Mouse (Mus musculus) liver, postnatal 0 days (tissue): Measurements from ENCODE around the gene Abl2. TPM values are rescaled to one million over a fixed set of nuclear protein-coding genes. Genes with fewer than 3 reads are reported as not detected.
"Not testable (repeated sequence)": the region's sequence is repeated elsewhere in the genome, so short reads cannot be mapped to it uniquely, and the experiment has no call there.

Experiments
- ATAC-seq: fragments of 200-750 bp; cut with Nextera tagmentation; 2 replicates; pipeline ENCODE4 v1.8.0; 2017; ENCODE audit warnings: mild to moderate bottlenecking, moderate library complexity
- DNase-seq: peaks from one replicate; pipeline ENCODE4 v3.0.0-alpha.2; 2016
- H3K27ac ChIP-seq: fragments of 300-500 bp; sonication (generic); 2 replicates; pipeline ENCODE4 v1.5.1; 2014; ENCODE audit warnings: antibody characterized with exemption, moderate library complexity, mild to moderate bottlenecking, low read depth
- H3K27me3 ChIP-seq: fragments of 300-500 bp; sonication (generic); 2 replicates; pipeline ENCODE4 v1.6.1; 2014; ENCODE audit warnings: low read length, control low read depth, mixed read lengths; ENCODE audit not compliant: insufficient read depth
- H3K36me3 ChIP-seq: fragments of 300-500 bp; sonication (generic); replicated peaks from 2 replicates; pipeline ENCODE4 v1.6.1; 2014; ENCODE audit warnings: mild to moderate bottlenecking, control low read depth, low read length, moderate library complexity, mixed read lengths; ENCODE audit not compliant: insufficient read depth
- H3K4me1 ChIP-seq: fragments of 300-500 bp; sonication (generic); 2 replicates; pipeline ENCODE4 v1.6.1; 2014; ENCODE audit warnings: antibody characterized with exemption, mild to moderate bottlenecking, control low read depth; ENCODE audit not compliant: insufficient read depth
- H3K4me2 ChIP-seq: fragments of 300-500 bp; sonication (generic); 2 replicates; pipeline ENCODE4 v1.6.1; 2014; ENCODE audit warnings: low read depth, mild to moderate bottlenecking, low read length, moderate library complexity, mixed read lengths
- H3K4me3 ChIP-seq: fragments of 300-500 bp; sonication (generic); 2 replicates; pipeline ENCODE4 v1.5.1; 2014; ENCODE audit warnings: low read depth, low read length
- H3K9ac ChIP-seq: fragments of 300-500 bp; sonication (generic); replicated peaks from 2 replicates; pipeline ENCODE4 v1.6.1; 2014; ENCODE audit warnings: mild to moderate bottlenecking, moderate library complexity
- H3K9me3 ChIP-seq: fragments of 300-500 bp; sonication (generic); 2 replicates; pipeline ENCODE4 v1.6.1; 2016; ENCODE audit warnings: mild to moderate bottlenecking, control low read depth, low read length, mixed read lengths
- CTCF ChIP-seq: sonication (generic); IDR thresholded peaks from 2 replicates; pipeline ENCODE4 v1.5.1; 2016; ENCODE audit warnings: antibody characterized with exemption, low read depth
- EP300 ChIP-seq: IDR thresholded peaks from 2 replicates; pipeline ENCODE4 v1.6.1; 2016; ENCODE audit warnings: antibody characterized with exemption, low read depth, mild to moderate bottlenecking
- WGBS: fragments of 180-500 bp; shearing (Covaris S2); extraction: QIAGEN DNeasy Blood & Tissue Kit; methylation state at CpG from one replicate; pipeline ENCODE4 v1.1.7; 2014; ENCODE audit not compliant: insufficient replicate concordance; 5-methylcytosine and 5-hydroxymethylcytosine counted together
- polyA plus RNA-seq: library from polyadenylated mRNA; unstranded; fragments of >200 nt; fragmentation: Nextera tagmentation; extraction: Ambion mirVana; gene quantifications from 2 replicates; pipeline ENCODE4 v1.2.1, GENCODE M21; 2015

Gene Abl2
- polyA plus RNA-seq, 1 experiment from 2014 or later, result 0.89 TPM

DNA sequence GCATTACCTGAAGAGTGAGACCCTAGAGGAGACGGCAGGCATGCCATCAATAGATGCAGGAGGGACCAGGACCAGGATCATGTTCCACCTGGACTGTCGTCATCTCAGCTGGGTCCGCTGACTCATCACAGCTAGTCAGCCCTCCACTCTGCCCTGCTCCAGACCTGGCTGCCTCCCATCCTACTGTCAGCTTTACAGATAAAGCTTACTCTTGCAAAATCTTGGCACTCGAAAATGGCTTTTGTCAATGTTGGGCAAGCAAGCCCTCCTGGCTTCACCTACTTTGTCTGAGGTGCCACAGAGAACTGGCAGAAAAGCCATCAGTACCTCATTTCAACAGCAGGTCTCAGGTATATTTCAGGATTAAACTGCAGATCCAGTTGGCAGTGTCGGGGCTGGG lies 100.1 kb downstream of the Abl2 start:
- Histone ChIP-seq H3K9ac (no peak overlapping the region), H3K9me3 (no peaks in the 10 kb centered on the region), H3K27ac (peak overlapping the region; percentile 84), H3K27me3 (no peaks in the 10 kb centered on the region), H3K4me1 (peaks cover 17% of the 10 kb centered on the region), H3K4me3 (no peak overlapping the region), H3K36me3 (peaks cover 10% of the 10 kb centered on the region; the same call in 1 of the 2 replicates), H3K4me2 (no peak overlapping the region)
- ATAC-seq, result peak; percentile 63
- peak; percentile 61 for DNase-seq
- WGBS, result 63% methylated on average over 5 of the region's 5 CpGs
- TF ChIP-seq EP300, result peak; percentile 73; the same call in 1 of the 2 replicates
- TF ChIP-seq CTCF, result no peak

DNA sequence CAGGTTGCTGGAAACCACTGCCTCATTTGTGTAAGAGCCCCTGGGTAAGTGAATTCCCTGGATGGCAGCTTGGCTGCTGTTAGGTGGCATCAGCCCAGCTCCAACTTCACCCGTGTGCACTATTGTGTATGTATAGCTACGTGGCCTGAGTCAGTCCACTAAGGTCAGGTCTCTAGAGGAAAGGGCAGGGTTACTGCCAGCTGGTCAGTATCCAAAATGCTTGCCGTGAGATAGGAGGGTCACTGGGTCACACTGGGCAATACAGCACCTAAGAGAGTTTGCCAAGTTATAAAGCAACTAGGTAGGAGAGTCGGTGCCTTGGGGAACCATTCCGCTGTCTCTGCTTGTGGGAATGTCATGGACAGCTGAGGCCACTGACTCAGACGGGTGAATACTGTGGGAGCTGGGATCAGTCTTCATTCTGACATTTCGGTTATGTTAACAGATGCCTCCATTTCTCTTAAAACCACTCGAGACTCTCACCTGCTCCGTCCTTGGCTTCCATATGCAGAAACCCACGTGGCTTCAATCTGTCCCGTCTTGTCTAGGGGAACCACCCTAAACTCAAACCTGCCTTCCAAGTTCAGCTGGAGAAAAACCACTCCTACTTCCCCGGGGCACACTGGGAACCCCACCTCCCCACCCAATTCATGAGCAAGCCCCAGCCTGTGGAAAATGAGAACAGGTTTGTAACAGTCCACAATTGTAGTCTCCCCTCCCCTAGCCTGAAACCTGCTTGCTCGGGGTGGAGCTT lies 101.5 kb downstream of the Abl2 start:
- no peak for TF ChIP-seq CTCF
- TF ChIP-seq EP300, result peak; percentile 91
- no peaks in the 10 kb centered on the region for H3K27me3 ChIP-seq
- no peak overlapping the region for H3K9ac ChIP-seq
- DNase-seq, result peak; percentile 69
- H3K9me3 ChIP-seq, result no peaks in the 10 kb centered on the region
- peaks cover 17% of the 10 kb centered on the region for H3K4me1 ChIP-seq
- H3K4me3 ChIP-seq, result no peak overlapping the region
- H3K36me3 ChIP-seq, result peaks cover 9% of the 10 kb centered on the region; the same call in 1 of the 2 replicates
- H3K4me2 ChIP-seq, result peak overlapping the region; percentile 40
- H3K27ac ChIP-seq, result peak overlapping the region; percentile 80
- WGBS, result 58% methylated on average over 13 of the region's 13 CpGs
- ATAC-seq, result peak; percentile 76

DNA sequence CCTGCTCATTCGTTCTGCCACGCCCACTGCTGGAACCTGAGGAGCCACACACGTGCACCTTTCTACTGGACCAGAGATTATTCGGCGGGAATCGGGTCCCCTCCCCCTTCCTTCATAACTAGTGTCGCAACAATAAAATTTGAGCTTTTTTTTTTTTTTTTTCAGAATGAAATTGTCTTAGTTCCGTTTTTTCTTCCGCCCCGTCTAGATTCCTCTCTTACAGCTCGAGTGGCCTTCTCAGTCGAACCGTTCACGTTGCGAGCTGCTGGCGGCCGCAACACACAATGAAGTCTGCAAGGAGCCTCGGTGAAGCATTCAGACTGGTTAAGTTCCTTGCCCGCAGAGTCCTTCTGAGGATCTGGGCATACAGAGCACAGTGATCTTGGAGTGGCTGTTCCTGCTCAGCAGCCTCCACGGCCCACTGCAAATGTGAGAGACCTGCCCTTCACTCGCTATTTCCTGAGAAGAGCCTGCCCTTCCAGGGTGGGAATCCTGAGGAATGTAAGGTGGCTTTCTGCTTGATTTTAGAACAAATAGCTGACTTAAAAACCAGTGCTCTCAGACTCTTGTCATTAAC lies 102.2 kb downstream of the Abl2 start:
- not testable (repeated sequence) for H3K36me3 ChIP-seq, ATAC-seq, H3K27me3 ChIP-seq, H3K9me3 ChIP-seq, H3K4me3 ChIP-seq, DNase-seq, H3K27ac ChIP-seq, H3K9ac ChIP-seq
- WGBS, result 63% methylated on average over 19 of the region's 21 CpGs
- peak overlapping the region; percentile 40; the same call in 1 of the 2 replicates for H3K4me2 ChIP-seq
- peaks cover 17% of the 10 kb centered on the region for H3K4me1 ChIP-seq

DNA sequence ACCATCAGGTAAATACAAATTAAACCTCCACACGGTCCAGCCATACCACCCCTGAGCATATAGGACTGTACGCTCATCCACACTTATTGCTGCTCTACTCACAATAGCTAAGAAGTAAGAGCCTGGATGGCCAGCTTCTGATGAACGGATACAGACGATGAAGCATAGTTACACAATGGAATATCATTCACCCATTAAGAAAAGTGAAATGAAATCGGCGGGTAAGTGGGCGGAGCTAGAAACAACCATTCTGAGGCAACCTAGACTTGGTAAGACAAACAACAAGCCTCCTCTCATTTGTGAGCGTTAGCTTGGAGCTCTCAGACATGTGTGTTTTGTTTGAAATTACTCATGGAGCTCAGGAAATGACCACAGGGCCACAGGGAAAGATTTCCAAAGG lies 107.2 kb downstream of the Abl2 start:
- Histone ChIP-seq H3K36me3 (peaks cover 5% of the 10 kb centered on the region; the same call in 1 of the 2 replicates), H3K4me2 (no peak overlapping the region), H3K27me3 (no peaks in the 10 kb centered on the region), H3K9ac (no peak overlapping the region), H3K9me3 (no peaks in the 10 kb centered on the region), H3K27ac (no peak overlapping the region), H3K4me3 (no peak overlapping the region), H3K4me1 (peaks cover 5% of the 10 kb centered on the region; the same call in 1 of the 2 replicates)
- no peak for DNase-seq
- ATAC-seq, result no peak
- no peak for TF ChIP-seq CTCF
- no peak for TF ChIP-seq EP300
- WGBS, result 81% methylated on average over 8 of the region's 8 CpGs

DNA sequence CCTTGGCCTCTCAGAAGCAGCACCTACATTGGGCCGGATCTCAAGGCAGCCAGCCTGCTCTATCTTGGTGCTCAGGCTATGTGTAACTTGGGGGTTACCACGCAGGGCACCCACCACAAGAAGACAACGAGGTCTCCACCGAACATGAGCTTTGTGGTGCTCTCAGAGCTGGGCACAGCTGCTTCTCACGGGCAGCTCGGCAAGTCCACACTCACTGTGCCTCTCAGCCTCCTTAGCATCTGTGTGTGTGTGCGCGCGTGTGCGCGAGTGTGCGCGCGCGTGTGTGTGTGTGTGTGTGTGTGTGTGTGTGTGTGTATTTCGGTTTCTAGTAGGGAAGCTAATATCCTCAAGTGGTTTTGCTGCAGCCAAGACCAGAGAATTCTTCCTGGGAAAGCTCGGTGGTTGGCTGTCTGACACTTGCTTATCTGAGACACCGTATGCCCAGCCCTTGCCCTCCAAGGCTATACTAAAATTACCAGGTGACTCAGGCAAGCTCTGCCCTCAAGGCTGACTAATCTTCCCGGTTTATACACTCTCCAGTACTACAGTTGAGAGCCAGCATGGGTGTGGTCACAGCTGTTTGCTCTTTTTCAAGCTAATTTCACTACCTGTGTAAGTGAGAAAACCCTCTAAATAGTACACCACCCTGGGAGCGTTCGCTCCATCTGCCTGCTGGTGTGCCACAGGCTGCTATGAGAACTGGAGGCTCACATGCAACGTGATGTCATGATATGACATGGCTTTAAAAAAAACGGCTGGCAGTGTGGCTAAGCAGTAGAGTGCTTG lies 108.7 kb downstream of the Abl2 start:
- DNase-seq (no peak), ATAC-seq (peak; percentile 54)
- WGBS, result 70% methylated on average over 23 of the region's 23 CpGs

DNA sequence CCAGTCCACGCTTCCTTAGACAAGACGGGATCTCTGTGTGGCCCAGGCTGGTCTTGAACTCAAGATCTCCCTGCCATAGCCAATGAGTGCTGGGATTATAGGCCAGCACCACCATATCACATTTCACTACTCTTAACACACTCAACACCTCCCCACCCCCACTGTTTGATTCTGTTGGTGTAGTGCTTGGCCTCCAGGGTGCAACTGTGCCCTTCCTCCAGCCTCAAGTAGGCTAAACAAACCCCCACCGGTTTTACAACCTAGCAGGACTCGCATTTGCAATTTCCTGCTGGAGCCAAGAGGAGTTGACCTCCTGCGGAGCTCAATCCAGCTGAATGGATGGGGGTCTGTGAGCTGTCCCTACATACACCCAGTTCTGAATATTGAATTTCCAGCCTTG lies 110.0 kb downstream of the Abl2 start:
- ATAC-seq (no peak), DNase-seq (no peak)
- H3K9ac ChIP-seq, result no peak overlapping the region
- H3K4me2 ChIP-seq, result no peak overlapping the region
- 0 out of 2 replicates have a peak, but pooled peaks cover 2% of the 10 kb centered on the region for H3K4me1 ChIP-seq
- H3K9me3 ChIP-seq, result no peaks in the 10 kb centered on the region
- peaks cover 5% of the 10 kb centered on the region; the same call in 1 of the 2 replicates for H3K36me3 ChIP-seq
- no peak overlapping the region for H3K27ac ChIP-seq
- WGBS, result 51% methylated on average over 5 of the region's 5 CpGs
- no peak overlapping the region for H3K4me3 ChIP-seq
- H3K27me3 ChIP-seq, result no peaks in the 10 kb centered on the region
- TF ChIP-seq CTCF (no peak), EP300 (no peak)

More for the DNA sequence above, 108.7 kb downstream of the Abl2 start:
- no peak overlapping the region for H3K27ac ChIP-seq
- no peak overlapping the region for H3K4me3 ChIP-seq
- no peak overlapping the region for H3K9ac ChIP-seq
- H3K4me2 ChIP-seq, result no peak overlapping the region
- no peaks in the 10 kb centered on the region for H3K4me1 ChIP-seq
- H3K36me3 ChIP-seq, result peaks cover 5% of the 10 kb centered on the region; the same call in 1 of the 2 replicates
- H3K27me3 ChIP-seq, result no peaks in the 10 kb centered on the region
- TF ChIP-seq EP300, result no peak
- no peak for TF ChIP-seq CTCF
- no peaks in the 10 kb centered on the region for H3K9me3 ChIP-seq
